Mouse (Mus musculus) heart, adult 2 months (tissue): ENCODE data around the gene Atg7.

Experiments used
- CTCF ChIP-seq: fragments of 200-600 bp; IDR thresholded peaks from 2 replicates; pipeline ENCODE4 v1.8.1; 2022; ENCODE audit warnings: antibody characterized with exemption, mild to moderate bottlenecking, moderate library complexity
- EP300 ChIP-seq: fragments of 200-500 bp; IDR thresholded peaks from 2 replicates; pipeline ENCODE4 v1.6.1; 2011; ENCODE audit warnings: low read depth, low read length, control low read depth; ENCODE audit not compliant: insufficient read depth
- POLR2A ChIP-seq: fragments of 200-500 bp; IDR thresholded peaks from 2 replicates; pipeline ENCODE4 v1.6.1; 2011; ENCODE audit warnings: mild to moderate bottlenecking, low read depth, low read length, control low read depth; ENCODE audit not compliant: insufficient read depth

DNA sequence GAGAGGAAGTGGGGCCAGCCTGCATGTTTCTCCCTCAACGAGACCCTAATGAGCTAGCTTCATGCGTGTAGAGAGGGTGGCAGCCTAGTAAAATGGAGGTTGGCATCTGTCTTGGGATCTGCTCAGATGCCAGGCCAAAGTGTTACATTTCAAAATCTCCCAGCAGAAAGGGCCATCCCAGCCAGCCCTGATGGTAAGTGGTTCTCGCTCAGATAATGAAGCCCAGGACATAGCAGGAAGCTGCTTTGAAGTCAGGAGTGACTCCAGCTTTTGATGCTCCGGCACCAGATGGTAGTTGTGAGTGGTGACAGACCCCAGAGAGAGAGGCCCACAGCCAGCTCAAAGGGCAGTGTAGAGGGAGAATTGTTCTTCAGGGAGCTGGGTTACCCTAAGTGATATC, 155.8 kb downstream of the Atg7 start:
- TF ChIP-seq POLR2A: no peak
- TF ChIP-seq CTCF: no peak
- no peak for TF ChIP-seq EP300
